Mouse (Mus musculus) limb, embryonic 15.5 days (tissue): Measurements from ENCODE around the gene Fgfr2. TPM values are rescaled to one million over a fixed set of nuclear protein-coding genes. Genes with fewer than 3 reads are reported as not detected.
"Not testable (repeated sequence)": the region's sequence is repeated elsewhere in the genome, so short reads cannot be mapped to it uniquely, and the experiment has no call there.

ENCODE experiments used
- ATAC-seq: fragments of 200-750 bp; cut with Nextera tagmentation; 2 replicates; pipeline ENCODE4 v1.8.0; 2017; ENCODE audit warnings: low read depth, moderate TSS enrichment; ENCODE audit not compliant: insufficient number of reproducible peaks, low FRiP score, low TSS enrichment
- H3K27ac ChIP-seq: fragments of 300-500 bp; sonication (generic); 2 replicates; pipeline ENCODE4 v1.5.1; 2015; ENCODE audit warnings: moderate library complexity, mild to moderate bottlenecking, inconsistent platforms
- H3K27me3 ChIP-seq: fragments of 300-500 bp; sonication (generic); 2 replicates; pipeline ENCODE4 v1.6.1; 2015; ENCODE audit warnings: inconsistent platforms
- H3K36me3 ChIP-seq: fragments of 300-500 bp; sonication (generic); 2 replicates; pipeline ENCODE4 v1.6.1; 2015; ENCODE audit warnings: inconsistent platforms
- H3K4me1 ChIP-seq: fragments of 300-500 bp; sonication (generic); 2 replicates; pipeline ENCODE4 v1.6.1; 2015; ENCODE audit warnings: inconsistent platforms
- H3K4me2 ChIP-seq: fragments of 300-500 bp; sonication (generic); 2 replicates; pipeline ENCODE4 v1.6.1; 2015; ENCODE audit warnings: mild to moderate bottlenecking, inconsistent platforms
- H3K4me3 ChIP-seq: fragments of 300-500 bp; sonication (generic); 2 replicates; pipeline ENCODE4 v1.5.1; 2015; ENCODE audit warnings: mild to moderate bottlenecking, inconsistent platforms
- H3K9ac ChIP-seq: fragments of 300-500 bp; sonication (generic); 2 replicates; pipeline ENCODE4 v1.6.1; 2015; ENCODE audit warnings: inconsistent platforms
- H3K9me3 ChIP-seq: fragments of 300-500 bp; sonication (generic); 2 replicates; pipeline ENCODE4 v1.6.1; 2016; ENCODE audit warnings: inconsistent platforms
- WGBS: fragments of 180-500 bp; shearing (Covaris S2); methylation state at CpG from one replicate; pipeline ENCODE4 v1.1.7; 2015; 5-methylcytosine and 5-hydroxymethylcytosine counted together
- polyA plus RNA-seq: library from polyadenylated mRNA; unstranded; fragments of >200 nt; fragmentation: Nextera tagmentation; extraction: Ambion mirVana; gene quantifications from 2 replicates; pipeline ENCODE4 v1.2.1, GENCODE M21; 2015

Fgfr2 gene
- polyA plus RNA-seq, 1 experiment from 2014 or later = 101 TPM

GRCm38 (mm10) chr7:131062541-131062940, 2060.6 kb downstream of the Fgfr2 start:
- WGBS = 83% methylated on average over 2 of the region's 2 CpGs
- H3K27ac ChIP-seq = no peak overlapping the region
- ATAC-seq = no peak
- no peak overlapping the region for H3K4me2 ChIP-seq
- no peaks in the 10 kb centered on the region for H3K36me3 ChIP-seq
- H3K9me3 ChIP-seq = no peaks in the 10 kb centered on the region
- H3K9ac ChIP-seq = no peak overlapping the region
- no peak overlapping the region for H3K4me3 ChIP-seq
- no peaks in the 10 kb centered on the region for H3K27me3 ChIP-seq
- no peaks in the 10 kb centered on the region for H3K4me1 ChIP-seq

GRCm38 (mm10) chr7:131059808-131060207, 2063.3 kb downstream of the Fgfr2 start:
- H3K36me3 ChIP-seq, H3K4me3 ChIP-seq, H3K9ac ChIP-seq, H3K27ac ChIP-seq, H3K4me2 ChIP-seq, ATAC-seq, H3K9me3 ChIP-seq, H3K27me3 ChIP-seq, H3K4me1 ChIP-seq: not testable (repeated sequence)
- whole genome bisulfite sequencing = 68% methylated on average over 2 of the region's 2 CpGs

- not testable (repeated sequence) for H3K4me1 ChIP-seq, H3K36me3 ChIP-seq, H3K27me3 ChIP-seq, H3K27ac ChIP-seq, H3K9ac ChIP-seq, H3K4me2 ChIP-seq, H3K9me3 ChIP-seq, H3K4me3 ChIP-seq, ATAC-seq
- WGBS = 82% methylated on average over 9 of the region's 9 CpGs
Measured at GRCm38 (mm10) chr7:131057918-131058317, 2065.2 kb downstream of the Fgfr2 start.

GRCm38 (mm10) chr7:131054808-131055370, 2068.3 kb downstream of the Fgfr2 start:
- Histone ChIP-seq H3K27me3 (no peaks in the 10 kb centered on the region), H3K4me1 (no peaks in the 10 kb centered on the region), H3K4me2 (no peak overlapping the region), H3K36me3 (no peaks in the 10 kb centered on the region), H3K4me3 (no peak overlapping the region), H3K27ac (no peak overlapping the region), H3K9ac (no peak overlapping the region), H3K9me3 (no peaks in the 10 kb centered on the region)
- no peak for ATAC-seq

GRCm38 (mm10) chr7:131049829-131050228, 2073.3 kb downstream of the Fgfr2 start:
- WGBS = 81% methylated on average over 8 of the region's 8 CpGs
- not testable (repeated sequence) for H3K4me3 ChIP-seq, ATAC-seq, H3K4me1 ChIP-seq, H3K27ac ChIP-seq, H3K27me3 ChIP-seq, H3K9ac ChIP-seq, H3K36me3 ChIP-seq, H3K9me3 ChIP-seq, H3K4me2 ChIP-seq

- not testable (repeated sequence) for H3K4me1 ChIP-seq, H3K9ac ChIP-seq, H3K27ac ChIP-seq, H3K36me3 ChIP-seq, H3K27me3 ChIP-seq, ATAC-seq, H3K4me3 ChIP-seq, H3K9me3 ChIP-seq, H3K4me2 ChIP-seq
- WGBS = 26% methylated on average over 3 of the region's 3 CpGs
Measured at GRCm38 (mm10) chr7:131045258-131045835, 2077.8 kb downstream of the Fgfr2 start.

DNA sequence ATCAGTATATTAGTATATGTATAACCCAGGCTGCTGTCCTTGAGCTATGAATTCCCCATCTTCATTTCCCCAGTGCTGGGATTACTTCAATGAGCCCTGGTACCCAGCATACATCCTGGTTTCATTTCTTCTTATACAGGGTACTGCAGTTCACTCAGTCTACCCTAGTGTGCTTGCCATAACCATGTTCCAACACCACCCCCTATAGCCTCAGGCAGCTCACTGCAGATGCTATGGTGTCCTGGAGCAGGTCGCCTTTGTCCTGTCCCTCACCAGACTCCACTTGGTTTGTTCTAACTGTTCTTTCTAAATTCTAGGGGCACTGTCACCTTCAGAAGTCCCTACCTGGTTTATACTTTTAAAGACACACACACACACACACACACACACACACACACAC, 2080.5 kb downstream of the Fgfr2 start:
- 65% methylated on average over 1 of the region's 1 CpGs for WGBS
- Histone ChIP-seq H3K27ac (no peak overlapping the region), H3K4me1 (no peaks in the 10 kb centered on the region), H3K4me2 (no peak overlapping the region), H3K36me3 (no peaks in the 10 kb centered on the region), H3K9me3 (no peaks in the 10 kb centered on the region), H3K27me3 (no peaks in the 10 kb centered on the region), H3K9ac (no peak overlapping the region), H3K4me3 (no peak overlapping the region)
- ATAC-seq = no peak

- 88% methylated on average over 8 of the region's 8 CpGs for WGBS
- not testable (repeated sequence) for H3K27ac ChIP-seq, H3K4me3 ChIP-seq, H3K4me2 ChIP-seq, H3K4me1 ChIP-seq, H3K27me3 ChIP-seq, H3K36me3 ChIP-seq, H3K9me3 ChIP-seq, H3K9ac ChIP-seq, ATAC-seq
Measured at GRCm38 (mm10) chr7:131040760-131041159, 2082.4 kb downstream of the Fgfr2 start.

DNA sequence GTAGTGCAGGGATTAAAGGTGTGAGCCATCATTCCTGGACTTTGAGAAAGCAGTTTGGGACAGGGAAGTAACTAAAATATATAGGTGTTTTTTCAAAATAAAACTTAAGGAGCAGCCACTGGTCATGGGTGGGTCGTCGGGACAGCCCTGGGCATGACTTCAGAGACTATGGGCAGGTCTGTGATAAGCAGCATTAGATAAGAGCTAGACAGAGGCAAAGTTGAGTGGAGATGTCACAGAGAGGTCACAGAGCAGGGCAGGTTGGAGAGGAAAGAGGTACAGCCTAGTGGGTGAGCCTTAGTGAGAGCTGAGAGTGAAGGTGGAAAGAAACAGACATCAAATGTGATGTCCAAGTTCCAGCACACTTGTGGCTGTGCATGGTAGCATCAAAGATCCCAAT, 2086.1 kb downstream of the Fgfr2 start:
- no peaks in the 10 kb centered on the region for H3K4me1 ChIP-seq
- no peak overlapping the region for H3K4me3 ChIP-seq
- 81% methylated on average over 2 of the region's 2 CpGs for WGBS
- H3K27ac ChIP-seq = no peak overlapping the region
- ATAC-seq = no peak
- H3K9ac ChIP-seq = no peak overlapping the region
- no peaks in the 10 kb centered on the region for H3K36me3 ChIP-seq
- no peak overlapping the region for H3K4me2 ChIP-seq
- H3K9me3 ChIP-seq = no peaks in the 10 kb centered on the region
- no peaks in the 10 kb centered on the region for H3K27me3 ChIP-seq

GRCm38 (mm10) chr7:131036396-131036795, 2086.8 kb downstream of the Fgfr2 start:
- 77% methylated on average over 3 of the region's 3 CpGs for WGBS

GRCm38 (mm10) chr7:131031755-131032154, 2091.4 kb downstream of the Fgfr2 start, which contains the start of gene Dmbt1:
Gene Dmbt1, plus strand, starts transcription at chr7:131032053.
- Histone ChIP-seq H3K27ac (no peak within 1 kb of the TSS), H3K9me3 (no peaks in the 10 kb centered on the region), H3K4me1 (no peaks in the 10 kb centered on the region), H3K4me3 (no peak within 1 kb of the TSS), H3K27me3 (no peaks in the 10 kb centered on the region), H3K9ac (no peak within 1 kb of the TSS), H3K4me2 (no peak within 1 kb of the TSS), H3K36me3 (no peaks in the 10 kb centered on the region)
- ATAC-seq = no peak
- WGBS = 66% methylated on average over 5 of the region's 5 CpGs

More at GRCm38 (mm10) chr7:131036396-131036795, 2086.8 kb downstream of the Fgfr2 start:
- no peaks in the 10 kb centered on the region for H3K9me3 ChIP-seq
- H3K4me1 ChIP-seq = no peaks in the 10 kb centered on the region
- no peak overlapping the region for H3K4me2 ChIP-seq
- no peaks in the 10 kb centered on the region for H3K36me3 ChIP-seq
- H3K27ac ChIP-seq = no peak overlapping the region
- no peak for ATAC-seq
- H3K27me3 ChIP-seq = no peaks in the 10 kb centered on the region
- H3K4me3 ChIP-seq = no peak overlapping the region
- H3K9ac ChIP-seq = no peak overlapping the region

GRCm38 (mm10) chr7:131027557-131027956, 2095.6 kb downstream of the Fgfr2 start:
- Histone ChIP-seq H3K9ac (no peak overlapping the region), H3K4me3 (no peak overlapping the region), H3K27ac (no peak overlapping the region), H3K4me1 (no peaks in the 10 kb centered on the region), H3K9me3 (no peaks in the 10 kb centered on the region), H3K4me2 (no peak overlapping the region), H3K27me3 (no peaks in the 10 kb centered on the region), H3K36me3 (no peaks in the 10 kb centered on the region)
- WGBS = 76% methylated on average over 1 of the region's 1 CpGs
- no peak for ATAC-seq

GRCm38 (mm10) chr7:131024807-131025206, 2098.3 kb downstream of the Fgfr2 start:
- Histone ChIP-seq H3K4me3 (no peak overlapping the region), H3K27ac (no peak overlapping the region), H3K36me3 (no peaks in the 10 kb centered on the region), H3K9me3 (no peaks in the 10 kb centered on the region), H3K9ac (no peak overlapping the region), H3K27me3 (no peaks in the 10 kb centered on the region), H3K4me2 (no peak overlapping the region), H3K4me1 (no peaks in the 10 kb centered on the region)
- 46% methylated on average over 1 of the region's 1 CpGs for WGBS
- ATAC-seq = no peak
